Mouse (Mus musculus) ES-Bruce4 (cell line): ENCODE results near the gene Pacrg. TPM values are rescaled to one million over a fixed set of nuclear protein-coding genes. Genes with fewer than 3 reads are reported as not detected.

Experiments used
- H3K27ac ChIP-seq: 2 replicates; pipeline ENCODE4 v1.5.1; 2012; ENCODE audit warnings: low read length, inconsistent platforms; ENCODE audit not compliant: insufficient read depth
- H3K27me3 ChIP-seq: 2 replicates; pipeline ENCODE4 v1.6.1; 2012; ENCODE audit warnings: mild to moderate bottlenecking, low read length, inconsistent platforms; ENCODE audit not compliant: control insufficient read depth, poor library complexity, insufficient read depth, severe bottlenecking
- H3K36me3 ChIP-seq: 2 replicates; pipeline ENCODE4 v1.6.1; 2012; ENCODE audit warnings: inconsistent platforms, mild to moderate bottlenecking, low read length, moderate library complexity; ENCODE audit not compliant: control insufficient read depth, poor library complexity, insufficient read depth, severe bottlenecking
- H3K4me1 ChIP-seq: one replicate; pipeline ENCODE4 v1.8.1; 2011; ENCODE audit warnings: low read length; ENCODE audit not compliant: control insufficient read depth, insufficient read depth
- H3K4me3 ChIP-seq: 2 replicates; pipeline ENCODE4 v1.5.1; 2011; ENCODE audit warnings: low read depth, mild to moderate bottlenecking, low read length
- H3K9ac ChIP-seq: 2 replicates; pipeline ENCODE4 v1.6.1; 2012; ENCODE audit warnings: low read depth, mild to moderate bottlenecking, inconsistent platforms; ENCODE audit not compliant: poor library complexity, severe bottlenecking
- H3K9me3 ChIP-seq: replicated peaks from 2 replicates; pipeline ENCODE4 v1.6.1; 2012; ENCODE audit warnings: mild to moderate bottlenecking, low read length, inconsistent platforms; ENCODE audit not compliant: control insufficient read depth, poor library complexity, insufficient read depth, severe bottlenecking
- CTCF ChIP-seq: IDR thresholded peaks from one replicate; pipeline ENCODE4 v1.8.1; 2011; ENCODE audit warnings: low read depth, low read length
- EP300 ChIP-seq: IDR thresholded peaks from 2 replicates; pipeline ENCODE4 v1.6.1; 2011; ENCODE audit warnings: low read depth, low read length; ENCODE audit not compliant: insufficient read depth
- POLR2A ChIP-seq: IDR thresholded peaks from one replicate; pipeline ENCODE4 v1.8.1; 2011; ENCODE audit warnings: low read length; ENCODE audit not compliant: insufficient read depth
- polyA plus RNA-seq: library from polyadenylated mRNA; stranded (reverse); fragments of >200 nt; gene quantifications from 2 replicates; pipeline ENCODE4 v1.2.4, GENCODE M21; 2011; ENCODE audit warnings: low read depth; ENCODE audit not compliant: missing spikeins, insufficient read depth, insufficient read length

Gene Pacrg
- polyA plus RNA-seq, 1 experiment = 0.54 TPM

GRCm38 (mm10) chr17:10784401-10784920 is 55.6 kb downstream of the Pacrg start:
- Histone ChIP-seq H3K9me3 (no peaks in the 10 kb centered on the region), H3K9ac (no peak overlapping the region), H3K36me3 (no peaks in the 10 kb centered on the region), H3K4me1 (no peaks in the 10 kb centered on the region), H3K27me3 (no peaks in the 10 kb centered on the region), H3K4me3 (no peak overlapping the region), H3K27ac (no peak overlapping the region)
- TF ChIP-seq CTCF = no peak
- TF ChIP-seq POLR2A = no peak
- no peak for TF ChIP-seq EP300

GRCm38 (mm10) chr17:10776503-10776902 is 63.6 kb downstream of the Pacrg start:
- Histone ChIP-seq H3K9me3 (no peaks in the 10 kb centered on the region), H3K27ac (no peak overlapping the region), H3K4me1 (no peaks in the 10 kb centered on the region), H3K4me3 (no peak overlapping the region), H3K9ac (no peak overlapping the region), H3K36me3 (no peaks in the 10 kb centered on the region), H3K27me3 (no peaks in the 10 kb centered on the region)
- no peak for TF ChIP-seq POLR2A
- TF ChIP-seq CTCF = no peak
- TF ChIP-seq EP300 = no peak

GRCm38 (mm10) chr17:10774468-10774867 is 65.6 kb downstream of the Pacrg start:
- H3K9me3 ChIP-seq = no peaks in the 10 kb centered on the region
- H3K4me1 ChIP-seq = no peaks in the 10 kb centered on the region
- TF ChIP-seq POLR2A = no peak
- TF ChIP-seq EP300 = no peak
- TF ChIP-seq CTCF = no peak
- no peak overlapping the region for H3K4me3 ChIP-seq
- no peaks in the 10 kb centered on the region for H3K27me3 ChIP-seq
- H3K36me3 ChIP-seq = no peaks in the 10 kb centered on the region
- H3K9ac ChIP-seq = no peak overlapping the region
- no peak overlapping the region for H3K27ac ChIP-seq

GRCm38 (mm10) chr17:10772207-10772606 is 67.9 kb downstream of the Pacrg start:
- Histone ChIP-seq H3K36me3 (no peaks in the 10 kb centered on the region), H3K9ac (no peak overlapping the region), H3K4me1 (no peaks in the 10 kb centered on the region), H3K4me3 (no peak overlapping the region), H3K27ac (no peak overlapping the region), H3K27me3 (no peaks in the 10 kb centered on the region), H3K9me3 (no peaks in the 10 kb centered on the region)
- TF ChIP-seq CTCF = no peak
- no peak for TF ChIP-seq POLR2A
- no peak for TF ChIP-seq EP300

- Histone ChIP-seq H3K27me3 (no peaks in the 10 kb centered on the region), H3K9me3 (no peaks in the 10 kb centered on the region), H3K4me3 (no peak overlapping the region), H3K27ac (no peak overlapping the region), H3K36me3 (no peaks in the 10 kb centered on the region), H3K4me1 (no peaks in the 10 kb centered on the region), H3K9ac (no peak overlapping the region)
- no peak for TF ChIP-seq POLR2A
- TF ChIP-seq CTCF = no peak
- no peak for TF ChIP-seq EP300
These were observed 70.2 kb downstream of the Pacrg start for GRCm38 (mm10) chr17:10769873-10770272.

GRCm38 (mm10) chr17:10766735-10767406 is 73.2 kb downstream of the Pacrg start:
- H3K27ac ChIP-seq = no peak overlapping the region
- no peak for TF ChIP-seq EP300
- TF ChIP-seq POLR2A = no peak
- no peak for TF ChIP-seq CTCF
- no peaks in the 10 kb centered on the region for H3K4me1 ChIP-seq
- H3K36me3 ChIP-seq = no peaks in the 10 kb centered on the region
- H3K4me3 ChIP-seq = no peak overlapping the region
- no peak overlapping the region for H3K9ac ChIP-seq
- no peaks in the 10 kb centered on the region for H3K9me3 ChIP-seq
- no peaks in the 10 kb centered on the region for H3K27me3 ChIP-seq
